Mouse (Mus musculus) E14TG2a.4 (cell line): ENCODE measurements around the gene Slc10a6.
A peak's percentile ranks its signal among the peaks of the same experiment; 100 is the strongest.

ENCODE experiments used
- H3K27me3 ChIP-seq: 2 replicates; pipeline ENCODE4 v1.6.1; 2014; ENCODE audit warnings: low read length, control low read depth; ENCODE audit not compliant: insufficient read depth
- H3K36me3 ChIP-seq: 2 replicates; pipeline ENCODE4 v1.6.1; 2014; ENCODE audit warnings: low read length, control low read depth; ENCODE audit not compliant: insufficient read depth
- H3K4me1 ChIP-seq: replicated peaks from 2 replicates; pipeline ENCODE4 v1.6.1; 2014; ENCODE audit warnings: low read depth, low read length, control low read depth
- H3K4me3 ChIP-seq: replicated peaks from 2 replicates; pipeline ENCODE4 v1.5.1; 2014; ENCODE audit warnings: mild to moderate bottlenecking, low read length
- H3K9me3 ChIP-seq: 2 replicates; pipeline ENCODE4 v1.6.1; 2014; ENCODE audit warnings: low read length, control low read depth
- CTCF ChIP-seq: conservative IDR thresholded peaks from 2 replicates; pipeline ENCODE4 v1.5.1; 2014; ENCODE audit warnings: low read length
- NANOG ChIP-seq: IDR thresholded peaks from 2 replicates; pipeline ENCODE4 v1.6.1; 2014; ENCODE audit warnings: borderline replicate concordance, low read length, mixed read lengths
- POU5F1 ChIP-seq: IDR thresholded peaks from 2 replicates; pipeline ENCODE4 v1.6.1; 2014; ENCODE audit warnings: low read length, borderline replicate concordance

Slc10a6 gene

DNA sequence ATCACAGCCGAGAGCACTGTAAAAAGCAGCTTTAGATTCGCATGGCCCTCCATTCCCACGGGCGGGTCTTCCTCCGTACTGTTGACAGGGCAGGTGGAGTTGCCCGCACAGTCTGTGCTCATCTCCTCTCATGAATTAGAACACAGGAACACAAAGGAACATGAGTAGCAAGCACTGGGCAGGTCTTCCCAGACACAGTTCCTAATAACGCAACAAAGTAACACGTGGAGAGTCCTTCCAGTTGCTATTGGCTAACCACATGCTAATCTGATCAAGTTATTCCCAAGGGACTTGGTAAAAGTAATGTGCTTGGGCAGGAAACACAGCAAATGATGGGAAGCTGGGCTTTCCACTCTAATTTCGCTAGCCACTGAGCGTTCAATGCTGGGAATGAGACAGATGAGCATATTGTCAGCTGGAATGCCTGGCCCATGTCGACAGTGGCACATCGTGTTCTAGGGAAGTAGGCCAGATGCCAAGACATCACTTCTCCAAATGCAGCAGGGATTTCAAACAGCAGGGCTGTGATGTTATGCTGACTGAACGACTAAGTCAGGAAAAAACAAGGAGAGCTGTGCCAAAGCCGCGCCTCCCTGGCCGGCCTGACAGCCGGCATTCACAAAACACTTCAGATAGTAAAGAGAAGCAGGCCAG, at the start of gene Slc10a6:
Gene Slc10a6, minus strand, starts transcription at position 293 of the 654 bp plus-strand sequence.
- no peaks in the 10 kb centered on the region for H3K36me3 ChIP-seq
- no peaks in the 10 kb centered on the region for H3K4me1 ChIP-seq
- H3K27me3 ChIP-seq = peaks cover 5% of the 10 kb centered on the region; the same call in 1 of the 2 replicates
- TF ChIP-seq NANOG (no peak), CTCF (no peak), POU5F1 (no peak)
- H3K4me3 ChIP-seq = no peak within 1 kb of the TSS
- no peaks in the 10 kb centered on the region for H3K9me3 ChIP-seq

DNA sequence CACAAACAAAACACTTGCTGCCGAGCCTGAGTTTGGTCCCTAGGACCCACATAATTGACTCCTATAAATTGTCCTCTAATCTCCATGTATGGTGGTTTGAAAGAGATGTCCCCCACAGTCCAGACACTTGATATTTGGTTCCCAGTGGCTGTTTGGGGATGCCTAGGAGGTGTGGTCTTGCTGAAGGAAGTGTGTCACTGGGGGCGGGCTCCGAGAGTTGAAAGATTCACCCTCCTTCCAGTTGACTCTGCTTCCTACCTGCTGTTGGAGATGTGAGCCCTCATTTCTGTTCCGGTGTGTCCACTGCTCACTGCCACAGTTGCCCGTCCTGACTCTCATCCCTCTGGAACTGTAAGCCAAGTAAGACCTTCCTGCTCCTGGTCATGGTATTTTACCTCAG, 49.8 kb upstream of the Slc10a6 start:
- Histone ChIP-seq H3K4me1 (peaks cover 72% of the 10 kb centered on the region), H3K4me3 (peak overlapping the region; percentile 62), H3K36me3 (no peaks in the 10 kb centered on the region), H3K9me3 (no peaks in the 10 kb centered on the region), H3K27me3 (no peaks in the 10 kb centered on the region)
- no peak for TF ChIP-seq POU5F1
- no peak for TF ChIP-seq CTCF
- TF ChIP-seq NANOG = no peak

DNA sequence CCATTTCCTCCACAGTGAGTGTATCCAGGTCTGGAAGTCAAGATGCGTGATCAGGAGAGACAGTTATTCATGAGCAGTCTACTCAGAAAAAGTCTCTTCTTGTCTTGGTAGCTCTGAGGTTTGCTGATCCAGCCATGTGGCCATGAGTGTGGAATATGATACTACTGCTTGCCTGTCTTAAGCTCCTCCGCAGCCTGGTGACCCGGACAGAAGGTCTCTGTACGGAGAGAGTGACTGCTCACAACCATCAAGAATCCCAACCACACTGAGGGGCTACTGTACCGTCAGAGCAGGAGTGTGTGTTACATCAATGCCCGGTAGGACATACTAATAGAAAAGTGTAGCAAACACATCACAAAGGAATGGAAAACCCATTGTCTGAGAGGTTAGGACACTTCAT, 48.7 kb upstream of the Slc10a6 start:
- no peaks in the 10 kb centered on the region for H3K36me3 ChIP-seq

DNA sequence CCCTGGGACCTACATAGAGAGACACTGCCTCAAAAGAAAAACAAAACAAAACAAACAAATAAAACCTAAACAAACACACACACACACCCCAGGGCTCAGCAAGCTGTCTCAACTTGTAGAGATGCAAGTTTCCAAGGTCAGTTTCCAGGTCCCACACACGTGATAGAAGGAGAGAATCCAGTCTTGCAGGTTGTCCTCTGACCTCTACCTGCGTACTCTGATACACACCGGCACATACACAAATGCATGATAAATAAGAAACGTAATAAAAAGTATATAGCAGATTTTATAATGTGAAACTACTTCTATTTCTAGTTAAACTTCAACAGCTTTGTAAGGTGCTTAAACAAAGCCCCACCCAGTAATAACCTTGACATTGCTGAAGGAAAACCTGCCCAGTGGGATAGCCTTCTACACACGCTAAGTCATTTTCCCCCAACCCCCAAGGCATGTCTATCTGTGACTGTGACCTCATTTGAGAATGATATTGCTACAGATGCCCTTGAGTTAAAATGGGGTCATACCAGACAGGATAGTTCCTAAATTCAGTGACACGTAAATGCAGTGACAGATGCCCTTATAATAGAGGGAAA, 47.2 kb upstream of the Slc10a6 start:
- H3K27me3 ChIP-seq = no peaks in the 10 kb centered on the region
- peaks cover 69% of the 10 kb centered on the region for H3K4me1 ChIP-seq
- H3K4me3 ChIP-seq = no peak overlapping the region
- no peak for TF ChIP-seq CTCF
- no peak for TF ChIP-seq POU5F1
- no peak for TF ChIP-seq NANOG
- H3K36me3 ChIP-seq = no peaks in the 10 kb centered on the region
- peaks cover 6% of the 10 kb centered on the region for H3K9me3 ChIP-seq

More for the DNA sequence above, 48.7 kb upstream of the Slc10a6 start:
- Histone ChIP-seq H3K4me1 (peaks cover 76% of the 10 kb centered on the region), H3K27me3 (no peaks in the 10 kb centered on the region), H3K9me3 (no peaks in the 10 kb centered on the region), H3K4me3 (no peak overlapping the region)
- no peak for TF ChIP-seq NANOG
- no peak for TF ChIP-seq CTCF
- no peak for TF ChIP-seq POU5F1

GRCm38 (mm10) chr5:103674482-103674881, 45.3 kb upstream of the Slc10a6 start:
- H3K4me3 ChIP-seq = no peak overlapping the region
- H3K27me3 ChIP-seq = no peaks in the 10 kb centered on the region
- peaks cover 6% of the 10 kb centered on the region for H3K9me3 ChIP-seq
- no peaks in the 10 kb centered on the region for H3K36me3 ChIP-seq
- TF ChIP-seq NANOG = peak; percentile 72; the same call in 1 of the 2 replicates
- TF ChIP-seq POU5F1 = no peak
- TF ChIP-seq CTCF = no peak
- peaks cover 64% of the 10 kb centered on the region for H3K4me1 ChIP-seq

GRCm38 (mm10) chr5:103673611-103674010, 44.4 kb upstream of the Slc10a6 start:
- Histone ChIP-seq H3K9me3 (peaks cover 6% of the 10 kb centered on the region), H3K4me1 (peaks cover 57% of the 10 kb centered on the region), H3K36me3 (no peaks in the 10 kb centered on the region), H3K4me3 (no peak overlapping the region), H3K27me3 (no peaks in the 10 kb centered on the region)
- TF ChIP-seq NANOG = no peak
- no peak for TF ChIP-seq POU5F1
- no peak for TF ChIP-seq CTCF

- peaks cover 6% of the 10 kb centered on the region for H3K9me3 ChIP-seq
- H3K4me1 ChIP-seq = peaks cover 54% of the 10 kb centered on the region
- no peaks in the 10 kb centered on the region for H3K27me3 ChIP-seq
- no peaks in the 10 kb centered on the region for H3K36me3 ChIP-seq
- TF ChIP-seq NANOG (no peak), POU5F1 (no peak), CTCF (no peak)
- no peak overlapping the region for H3K4me3 ChIP-seq
These were observed 42.7 kb upstream of the Slc10a6 start for GRCm38 (mm10) chr5:103671858-103672257.

GRCm38 (mm10) chr5:103665876-103666275, 36.7 kb upstream of the Slc10a6 start:
- TF ChIP-seq POU5F1 = no peak
- TF ChIP-seq NANOG = no peak
- no peak for TF ChIP-seq CTCF
- Histone ChIP-seq H3K27me3 (peaks cover 15% of the 10 kb centered on the region), H3K4me3 (no peak overlapping the region), H3K36me3 (no peaks in the 10 kb centered on the region), H3K9me3 (no peaks in the 10 kb centered on the region), H3K4me1 (peaks cover 39% of the 10 kb centered on the region)

GRCm38 (mm10) chr5:103664932-103665331, 35.7 kb upstream of the Slc10a6 start:
- no peak overlapping the region for H3K4me3 ChIP-seq
- H3K27me3 ChIP-seq = peaks cover 21% of the 10 kb centered on the region
- H3K9me3 ChIP-seq = no peaks in the 10 kb centered on the region
- no peak for TF ChIP-seq POU5F1
- TF ChIP-seq NANOG = peak; percentile 42; the same call in 1 of the 2 replicates
- no peaks in the 10 kb centered on the region for H3K36me3 ChIP-seq
- H3K4me1 ChIP-seq = peaks cover 32% of the 10 kb centered on the region
